Mouse (Mus musculus) forebrain, embryonic 15.5 days (tissue): ENCODE measurements around the gene Gm49450. TPM values are rescaled to one million over a fixed set of nuclear protein-coding genes. Genes with fewer than 3 reads are reported as not detected.

Experiments used
- ATAC-seq: fragments of 200-750 bp; cut with Nextera tagmentation; replicated peaks from 2 replicates; pipeline ENCODE4 v1.8.0; 2017; ENCODE audit warnings: mild to moderate bottlenecking, moderate TSS enrichment, moderate library complexity
- H3K27ac ChIP-seq: fragments of 300-500 bp; sonication (generic); replicated peaks from 2 replicates; pipeline ENCODE4 v1.5.1; 2015; ENCODE audit warnings: mild to moderate bottlenecking, inconsistent platforms
- H3K27me3 ChIP-seq: fragments of 300-500 bp; sonication (generic); 2 replicates; pipeline ENCODE4 v1.6.1; 2015; ENCODE audit warnings: inconsistent platforms
- H3K36me3 ChIP-seq: fragments of 300-500 bp; sonication (generic); 2 replicates; pipeline ENCODE4 v1.6.1; 2015; ENCODE audit warnings: mild to moderate bottlenecking, inconsistent platforms
- H3K4me1 ChIP-seq: fragments of 300-500 bp; sonication (generic); 2 replicates; pipeline ENCODE4 v1.6.1; 2015; ENCODE audit warnings: inconsistent platforms
- H3K4me2 ChIP-seq: fragments of 300-500 bp; sonication (generic); replicated peaks from 2 replicates; pipeline ENCODE4 v1.6.1; 2015; ENCODE audit warnings: mild to moderate bottlenecking, inconsistent platforms
- H3K4me3 ChIP-seq: fragments of 300-500 bp; sonication (generic); 2 replicates; pipeline ENCODE4 v1.5.1; 2015; ENCODE audit warnings: mild to moderate bottlenecking, inconsistent platforms
- H3K9ac ChIP-seq: fragments of 300-500 bp; sonication (generic); replicated peaks from 2 replicates; pipeline ENCODE4 v1.6.1; 2015; ENCODE audit warnings: mild to moderate bottlenecking, inconsistent platforms
- H3K9me3 ChIP-seq: fragments of 300-500 bp; sonication (generic); 2 replicates; pipeline ENCODE4 v1.6.1; 2016; ENCODE audit warnings: inconsistent platforms
- WGBS: fragments of 180-500 bp; shearing (Covaris S2); methylation state at CpG from one replicate; pipeline ENCODE4 v1.1.7; 2015; ENCODE audit warnings: mixed read lengths; 5-methylcytosine and 5-hydroxymethylcytosine counted together
- polyA plus RNA-seq: library from polyadenylated mRNA; unstranded; fragments of >200 nt; fragmentation: Nextera tagmentation; extraction: Ambion mirVana; gene quantifications from 2 replicates; pipeline ENCODE4 v1.2.1, GENCODE M21; 2015

The Gm49450 gene
- polyA plus RNA-seq, 1 experiment from 2014 or later: not detected

- no peaks in the 10 kb centered on the region for H3K36me3 ChIP-seq
These were observed 65.8 kb downstream of the Gm49450 start for GRCm38 (mm10) chr15:98887526-98887925.

GRCm38 (mm10) chr15:98886667-98887387, 66.5 kb downstream of the Gm49450 start:
- WGBS: 65% methylated on average over 8 of the region's 8 CpGs
- H3K4me1 ChIP-seq: peaks cover 3% of the 10 kb centered on the region; the same call in 1 of the 2 replicates

More at GRCm38 (mm10) chr15:98887526-98887925, 65.8 kb downstream of the Gm49450 start:
- Histone ChIP-seq H3K4me3 (no peak overlapping the region), H3K9ac (no peak overlapping the region), H3K4me1 (peaks cover 3% of the 10 kb centered on the region; the same call in 1 of the 2 replicates), H3K4me2 (no peak overlapping the region), H3K27ac (no peak overlapping the region), H3K9me3 (no peaks in the 10 kb centered on the region), H3K27me3 (peaks cover 15% of the 10 kb centered on the region; the same call in 1 of the 2 replicates)
- ATAC-seq: no peak
- WGBS: 70% methylated on average over 7 of the region's 7 CpGs

GRCm38 (mm10) chr15:98884106-98884505, 69.2 kb downstream of the Gm49450 start:
- no peak for ATAC-seq
- 84% methylated on average over 1 of the region's 1 CpGs for WGBS
- Histone ChIP-seq H3K9me3 (no peaks in the 10 kb centered on the region), H3K4me1 (peaks cover 19% of the 10 kb centered on the region), H3K4me2 (no peak overlapping the region), H3K9ac (no peak overlapping the region), H3K4me3 (no peak overlapping the region), H3K27ac (no peak overlapping the region), H3K36me3 (no peaks in the 10 kb centered on the region), H3K27me3 (no peaks in the 10 kb centered on the region)

More at GRCm38 (mm10) chr15:98886667-98887387, 66.5 kb downstream of the Gm49450 start:
- no peak overlapping the region for H3K27ac ChIP-seq
- no peak overlapping the region for H3K4me2 ChIP-seq
- H3K4me3 ChIP-seq: no peak overlapping the region
- no peaks in the 10 kb centered on the region for H3K36me3 ChIP-seq
- no peaks in the 10 kb centered on the region for H3K9me3 ChIP-seq
- peaks cover 12% of the 10 kb centered on the region; the same call in 1 of the 2 replicates for H3K27me3 ChIP-seq
- no peak overlapping the region for H3K9ac ChIP-seq
- no peak for ATAC-seq

- no peak overlapping the region for H3K27ac ChIP-seq
- ATAC-seq: no peak
- H3K9me3 ChIP-seq: no peaks in the 10 kb centered on the region
- no peak overlapping the region for H3K9ac ChIP-seq
- no peaks in the 10 kb centered on the region for H3K27me3 ChIP-seq
- no peak overlapping the region for H3K4me3 ChIP-seq
- H3K4me1 ChIP-seq: peaks cover 23% of the 10 kb centered on the region
- no peaks in the 10 kb centered on the region; the same call in 1 of the 2 replicates for H3K36me3 ChIP-seq
- H3K4me2 ChIP-seq: no peak overlapping the region
These were observed 69.7 kb downstream of the Gm49450 start for GRCm38 (mm10) chr15:98883661-98884060.

Other genes starting within 250 kb of the Gm49450 start
- gene Ccdc65, start 245.3 kb downstream of the Gm49450 start, polyA plus RNA-seq: 2.3 and 4.3 TPM in 2 replicates
- gene Fkbp11, start 225.4 kb downstream of the Gm49450 start, polyA plus RNA-seq: 3.5 and 3.6 TPM in 2 replicates
- 82.3 and 88.2 TPM in 2 replicates for gene Arf3, start 190.3 kb downstream of the Gm49450 start, polyA plus RNA-seq
- not detected in 2 replicates for gene Wnt10b, start 175.4 kb downstream of the Gm49450 start, polyA plus RNA-seq
- 0.19 and 0.25 TPM in 2 replicates for gene Wnt1, start 163.7 kb downstream of the Gm49450 start, polyA plus RNA-seq
- gene Ddn, start 144.1 kb downstream of the Gm49450 start, polyA plus RNA-seq: 0.46 and 0.47 TPM in 2 replicates
- 89.0 and 91.7 TPM in 2 replicates for gene Prkag1, start 122.0 kb downstream of the Gm49450 start, polyA plus RNA-seq
- 13.9 and 14.3 TPM in 2 replicates for gene Kmt2d, start 82.3 kb downstream of the Gm49450 start, polyA plus RNA-seq
- gene Rhebl1, start 59.0 kb downstream of the Gm49450 start, polyA plus RNA-seq: 42.7 and 46.4 TPM in 2 replicates
- 0.52 and 0.68 TPM in 2 replicates for gene Dhh, start 55.0 kb downstream of the Gm49450 start, polyA plus RNA-seq
- gene Lmbr1l, start 35.3 kb downstream of the Gm49450 start, polyA plus RNA-seq: 43.2 and 45.2 TPM in 2 replicates
- gene Tuba1b, start 19.0 kb downstream of the Gm49450 start, polyA plus RNA-seq: 1,138 and 1,204 TPM in 2 replicates
- gene Tuba1a, start 152 bp upstream of the Gm49450 start, polyA plus RNA-seq: 14,933 and 15,115 TPM in 2 replicates
- 45.7 and 53.5 TPM in 2 replicates for gene Tuba1c, start 76.3 kb upstream of the Gm49450 start, polyA plus RNA-seq
- 0.97 and 1.3 TPM in 2 replicates for gene Prph, start 101.6 kb upstream of the Gm49450 start, polyA plus RNA-seq
- gene Troap, start 121.0 kb upstream of the Gm49450 start, polyA plus RNA-seq: 19.8 and 24.8 TPM in 2 replicates
- 0.28 and 0.33 TPM in 2 replicates for gene C1ql4, start 134.3 kb upstream of the Gm49450 start, polyA plus RNA-seq
- 0.46 and 0.53 TPM in 2 replicates for gene Dnajc22, start 139.6 kb upstream of the Gm49450 start, polyA plus RNA-seq
- gene Spats2, start 172.4 kb upstream of the Gm49450 start, polyA plus RNA-seq: 42.9 and 43.7 TPM in 2 replicates